Mouse (Mus musculus) heart, embryonic 14.5 days (tissue): Measurements from ENCODE around the gene Myof. TPM values are rescaled to one million over a fixed set of nuclear protein-coding genes. Genes with fewer than 3 reads are reported as not detected.

ENCODE experiments used
- ATAC-seq: fragments of 200-750 bp; cut with Nextera tagmentation; 2 replicates; pipeline ENCODE4 v1.8.0; 2017; ENCODE audit warnings: low read depth, moderate TSS enrichment; ENCODE audit not compliant: insufficient number of reproducible peaks, insufficient read depth, low FRiP score
- H3K27ac ChIP-seq, 2 experiments: fragments of 200-500 bp in 1 of 2; fragments of 300-500 bp in 1 of 2; sonication (generic) in 1 of 2; replicated peaks in 1 of 2; 2 replicates each; pipeline ENCODE4 v1.5.1; 2012 to 2014; ENCODE audit warnings: low read depth in 2 of 2, low read length in 2 of 2, control low read depth in 1 of 2, mild to moderate bottlenecking in 1 of 2, mixed read lengths in 1 of 2; ENCODE audit not compliant: control insufficient read depth in 1 of 2, insufficient read depth in 1 of 2
- H3K27me3 ChIP-seq: fragments of 300-500 bp; sonication (generic); 2 replicates; pipeline ENCODE4 v1.6.1; 2014; ENCODE audit warnings: mild to moderate bottlenecking, low read length, control low read depth; ENCODE audit not compliant: control insufficient read depth, insufficient read depth
- H3K36me3 ChIP-seq: fragments of 300-500 bp; sonication (generic); 2 replicates; pipeline ENCODE4 v1.6.1; 2014; ENCODE audit warnings: mild to moderate bottlenecking, control low read depth, low read length, mixed read lengths; ENCODE audit not compliant: control insufficient read depth, insufficient read depth
- H3K4me1 ChIP-seq, 2 experiments: fragments of 200-500 bp in 1 of 2; fragments of 300-500 bp in 1 of 2; sonication (generic) in 1 of 2; 2 replicates each; pipeline ENCODE4 v1.6.1; 2012 to 2014; ENCODE audit warnings: low read length in 2 of 2, control low read depth in 1 of 2, mixed read lengths in 1 of 2; ENCODE audit not compliant: control insufficient read depth in 2 of 2, insufficient read depth in 2 of 2
- H3K4me2 ChIP-seq: fragments of 300-500 bp; sonication (generic); 2 replicates; pipeline ENCODE4 v1.6.1; 2014; ENCODE audit warnings: mild to moderate bottlenecking, low read length
- H3K4me3 ChIP-seq, 2 experiments: fragments of 200-500 bp in 1 of 2; fragments of 300-500 bp in 1 of 2; sonication (generic) in 1 of 2; 2 replicates each; pipeline ENCODE4 v1.5.1; 2012 to 2014; ENCODE audit warnings: low read length in 2 of 2, mild to moderate bottlenecking in 2 of 2, control low read depth in 1 of 2, low read depth in 1 of 2, moderate library complexity in 1 of 2; ENCODE audit not compliant: control insufficient read depth in 1 of 2, insufficient read depth in 1 of 2
- H3K9ac ChIP-seq: fragments of 300-500 bp; sonication (generic); 2 replicates; pipeline ENCODE4 v1.6.1; 2014; ENCODE audit warnings: mild to moderate bottlenecking, low read length
- H3K9me3 ChIP-seq: fragments of 300-500 bp; sonication (generic); 2 replicates; pipeline ENCODE4 v1.6.1; 2016; ENCODE audit warnings: low read length, control low read depth; ENCODE audit not compliant: control insufficient read depth
- WGBS: fragments of 180-500 bp; shearing (Covaris S2); extraction: QIAGEN DNeasy Blood & Tissue Kit; methylation state at CpG from one replicate; pipeline ENCODE4 v1.1.7; 2014; 5-methylcytosine and 5-hydroxymethylcytosine counted together
- polyA plus RNA-seq: library from polyadenylated mRNA; unstranded; fragments of >200 nt; fragmentation: Nextera tagmentation; extraction: Ambion mirVana; gene quantifications from 2 replicates; pipeline ENCODE4 v1.2.1, GENCODE M21; 2014

Myof gene
- polyA plus RNA-seq, 1 experiment from 2014 or later = 5.3 TPM

GRCm38 (mm10) chr19:38015873-38016254 lies 27.5 kb downstream of the Myof start:
- H3K4me3 ChIP-seq = no peak overlapping the region
- H3K27ac ChIP-seq = no peak overlapping the region
- peaks cover 0 to 4% of the 10 kb centered on the region in 2 experiments; a peak in 1 of 4 replicates for H3K4me1 ChIP-seq
- no peaks in the 10 kb centered on the region for H3K36me3 ChIP-seq
- H3K9me3 ChIP-seq = no peaks in the 10 kb centered on the region
- H3K4me2 ChIP-seq = no peak overlapping the region
- 68% methylated on average over 1 of the region's 1 CpGs for WGBS
- no peak overlapping the region for H3K9ac ChIP-seq
- no peak for ATAC-seq
- H3K27me3 ChIP-seq = no peaks in the 10 kb centered on the region

GRCm38 (mm10) chr19:38015180-38015872 lies 28.1 kb downstream of the Myof start:
- no peaks in the 10 kb centered on the region for H3K36me3 ChIP-seq
- no peaks in the 10 kb centered on the region for H3K9me3 ChIP-seq
- H3K4me3 ChIP-seq = no peak overlapping the region
- no peaks in the 10 kb centered on the region for H3K27me3 ChIP-seq
- WGBS = 6% methylated on average over 1 of the region's 1 CpGs
- no peak overlapping the region for H3K4me2 ChIP-seq
- no peak overlapping the region for H3K9ac ChIP-seq
- peaks cover 0 to 4% of the 10 kb centered on the region in 2 experiments; a peak in 1 of 4 replicates for H3K4me1 ChIP-seq
- H3K27ac ChIP-seq = no peak overlapping the region
- ATAC-seq = peak; percentile 61; the same call in 1 of the 2 replicates

- no peaks in the 10 kb centered on the region for H3K27me3 ChIP-seq
- H3K4me1 ChIP-seq = peaks cover 0 to 4% of the 10 kb centered on the region in 2 experiments; a peak in 1 of 4 replicates
- 69% methylated on average over 5 of the region's 5 CpGs for WGBS
- H3K27ac ChIP-seq = no peak overlapping the region
- H3K4me3 ChIP-seq = no peak overlapping the region
- no peak overlapping the region for H3K4me2 ChIP-seq
- ATAC-seq = no peak
- no peaks in the 10 kb centered on the region for H3K36me3 ChIP-seq
- H3K9ac ChIP-seq = no peak overlapping the region
- no peaks in the 10 kb centered on the region for H3K9me3 ChIP-seq
Observed at GRCm38 (mm10) chr19:38014443-38014842, 28.9 kb downstream of the Myof start.

GRCm38 (mm10) chr19:38011379-38011778 lies 32.0 kb downstream of the Myof start:
- H3K27me3 ChIP-seq = no peaks in the 10 kb centered on the region
- 59% methylated on average over 1 of the region's 1 CpGs for WGBS

GRCm38 (mm10) chr19:38004809-38005380 lies 38.5 kb downstream of the Myof start:
- no peaks in the 10 kb centered on the region for H3K36me3 ChIP-seq
- H3K27me3 ChIP-seq = no peaks in the 10 kb centered on the region
- H3K4me1 ChIP-seq = peaks cover 11% of the 10 kb centered on the region in 2 experiments
- no peak for ATAC-seq
- 75% methylated on average over 8 of the region's 8 CpGs for WGBS
- H3K4me2 ChIP-seq = no peak overlapping the region
- no peaks in the 10 kb centered on the region for H3K9me3 ChIP-seq
- peak overlapping the region; percentile 42 to 69 for H3K27ac ChIP-seq
- H3K4me3 ChIP-seq = no peak overlapping the region
- no peak overlapping the region for H3K9ac ChIP-seq

More at GRCm38 (mm10) chr19:38011379-38011778, 32.0 kb downstream of the Myof start:
- no peak overlapping the region for H3K27ac ChIP-seq
- no peak overlapping the region for H3K4me2 ChIP-seq
- peaks cover 0 to 4% of the 10 kb centered on the region in 2 experiments; a peak in 1 of 4 replicates for H3K4me1 ChIP-seq
- H3K9me3 ChIP-seq = no peaks in the 10 kb centered on the region
- no peak for ATAC-seq
- H3K9ac ChIP-seq = no peak overlapping the region
- no peaks in the 10 kb centered on the region for H3K36me3 ChIP-seq
- no peak overlapping the region for H3K4me3 ChIP-seq

GRCm38 (mm10) chr19:38003671-38004521 lies 39.5 kb downstream of the Myof start:
- H3K9ac ChIP-seq = peak overlapping the region; percentile 16; the same call in 1 of the 2 replicates
- ATAC-seq = no peak

GRCm38 (mm10) chr19:38002816-38003215 lies 40.6 kb downstream of the Myof start:
- 70% methylated on average over 4 of the region's 4 CpGs for WGBS
- Histone ChIP-seq H3K4me1 (peaks cover 11% of the 10 kb centered on the region in 2 experiments), H3K9me3 (no peaks in the 10 kb centered on the region), H3K4me3 (no peak overlapping the region), H3K36me3 (no peaks in the 10 kb centered on the region), H3K27ac (no peak overlapping the region), H3K9ac (no peak overlapping the region), H3K27me3 (no peaks in the 10 kb centered on the region), H3K4me2 (no peak overlapping the region)
- no peak for ATAC-seq

More at GRCm38 (mm10) chr19:38003671-38004521, 39.5 kb downstream of the Myof start:
- H3K4me2 ChIP-seq = no peak overlapping the region
- WGBS = 54% methylated on average over 24 of the region's 24 CpGs
- peak overlapping the region; percentile 42 to 69; a peak in 3 of 4 replicates for H3K27ac ChIP-seq
- no peaks in the 10 kb centered on the region for H3K9me3 ChIP-seq
- H3K36me3 ChIP-seq = no peaks in the 10 kb centered on the region
- no peaks in the 10 kb centered on the region for H3K27me3 ChIP-seq
- no peak overlapping the region for H3K4me3 ChIP-seq
- H3K4me1 ChIP-seq = peaks cover 11% of the 10 kb centered on the region in 2 experiments
